Mouse (Mus musculus): ENCODE results near the gene Psme1. TPM values are rescaled to one million over a fixed set of nuclear protein-coding genes. Genes with fewer than 3 reads are reported as not detected.
A peak's percentile ranks its signal among the peaks of the same experiment; 100 is the strongest.

Gene Psme1
- total and polyA plus RNA-seq, 3 experiments = 101 to 264 (median 231) TPM

- peaks cover 3% of the 10 kb centered on the region for H3K4me1 ChIP-seq (ENCODE audit: control insufficient read depth, insufficient read depth, low read length)
- WGBS = 86% methylated on average over 10 of the region's 10 CpGs
- intact Hi-C loops (cut with DNase I) = loop anchor here (2.0 kb wide), 1 partner anchor 41 kb away; the partner anchor contains the start of gene Irf9
- no peak overlapping the region for H3K27ac ChIP-seq
- H3K4me3 ChIP-seq = no peak overlapping the region; the same call in 1 of the 2 replicates
- no peaks in the 10 kb centered on the region for H3K36me3 ChIP-seq (ENCODE audit: control insufficient read depth, insufficient read depth, low read length)
- DNase-seq = no peak
- no peak overlapping the region for H3K9ac ChIP-seq (ENCODE audit: low read depth, low read length)
- no peaks in the 10 kb centered on the region for H3K27me3 ChIP-seq (ENCODE audit: control insufficient read depth, insufficient read depth, low read length)
- TF ChIP-seq CTCF (IDR thresholded peaks at IDR 0.05) = no peak
- no peak for TF ChIP-seq EP300 (IDR thresholded peaks at IDR 0.05; ENCODE audit: insufficient read depth, low read depth, low read length)
- TF ChIP-seq POLR2A (IDR thresholded peaks at IDR 0.05; ENCODE audit: insufficient read depth, low read depth, low read length) = no peak
- H3K79me2 ChIP-seq (replicated peaks; ENCODE audit: control insufficient read depth, insufficient read depth, low read length) = no peaks in the 10 kb centered on the region
Observed at GRCm38 (mm10) chr14:55561860-55562259, 16.1 kb upstream of the Psme1 start.

- no peak overlapping the region for H3K27ac ChIP-seq
- intact Hi-C loops (cut with DNase I) = no loop called here
- DNase-seq = no peak
- H3K36me3 ChIP-seq (ENCODE audit: control insufficient read depth, insufficient read depth, low read length) = no peaks in the 10 kb centered on the region
- no peak overlapping the region for H3K9ac ChIP-seq (ENCODE audit: low read depth, low read length)
- no peak for TF ChIP-seq POLR2A (IDR thresholded peaks at IDR 0.05; ENCODE audit: insufficient read depth, low read depth, low read length)
- no peak for TF ChIP-seq CTCF (IDR thresholded peaks at IDR 0.05)
- TF ChIP-seq EP300 (IDR thresholded peaks at IDR 0.05; ENCODE audit: insufficient read depth, low read depth, low read length) = no peak
- H3K4me1 ChIP-seq (ENCODE audit: control insufficient read depth, insufficient read depth, low read length) = peaks cover 3% of the 10 kb centered on the region
- WGBS = 85% methylated on average over 11 of the region's 11 CpGs
- H3K27me3 ChIP-seq (ENCODE audit: control insufficient read depth, insufficient read depth, low read length) = no peaks in the 10 kb centered on the region
- H3K4me3 ChIP-seq = no peak overlapping the region
- H3K79me2 ChIP-seq (replicated peaks; ENCODE audit: control insufficient read depth, insufficient read depth, low read length) = no peaks in the 10 kb centered on the region
Observed at GRCm38 (mm10) chr14:55563249-55563648, 14.7 kb upstream of the Psme1 start.

- Histone ChIP-seq H3K36me3 (ENCODE audit: control insufficient read depth, insufficient read depth, low read length) (no peaks in the 10 kb centered on the region), H3K79me2 (replicated peaks; ENCODE audit: control insufficient read depth, insufficient read depth, low read length) (no peaks in the 10 kb centered on the region), H3K27me3 (ENCODE audit: control insufficient read depth, insufficient read depth, low read length) (no peaks in the 10 kb centered on the region), H3K9ac (ENCODE audit: low read depth, low read length) (no peak overlapping the region), H3K4me1 (ENCODE audit: control insufficient read depth, insufficient read depth, low read length) (peaks cover 4% of the 10 kb centered on the region), H3K4me3 (no peak overlapping the region), H3K27ac (no peak overlapping the region)
- intact Hi-C loops (cut with DNase I) = no loop called here
- DNase-seq = no peak
- TF ChIP-seq POLR2A (IDR thresholded peaks at IDR 0.05; ENCODE audit: insufficient read depth, low read depth, low read length) = no peak
- TF ChIP-seq CTCF (IDR thresholded peaks at IDR 0.05) = peak; percentile 35
- 80% methylated on average over 3 of the region's 3 CpGs for WGBS
Observed at GRCm38 (mm10) chr14:55565748-55566147, 12.2 kb upstream of the Psme1 start.

- no peak for TF ChIP-seq POLR2A (IDR thresholded peaks at IDR 0.05; ENCODE audit: insufficient read depth, low read depth, low read length)
- no peak for TF ChIP-seq EP300 (IDR thresholded peaks at IDR 0.05; ENCODE audit: insufficient read depth, low read depth, low read length)
- no peak for TF ChIP-seq CTCF (IDR thresholded peaks at IDR 0.05)
- H3K4me3 ChIP-seq = no peak overlapping the region
- 87% methylated on average over 3 of the region's 3 CpGs for WGBS
- H3K4me1 ChIP-seq (ENCODE audit: control insufficient read depth, insufficient read depth, low read length) = 0 out of 2 replicates have a peak, but pooled peaks cover 1% of the 10 kb centered on the region
- intact Hi-C loops (cut with DNase I) = no loop called here
- no peak overlapping the region for H3K9ac ChIP-seq (ENCODE audit: low read depth, low read length)
- no peak overlapping the region for H3K27ac ChIP-seq
- no peaks in the 10 kb centered on the region for H3K36me3 ChIP-seq (ENCODE audit: control insufficient read depth, insufficient read depth, low read length)
- H3K27me3 ChIP-seq (ENCODE audit: control insufficient read depth, insufficient read depth, low read length) = no peaks in the 10 kb centered on the region
- H3K79me2 ChIP-seq (replicated peaks; ENCODE audit: control insufficient read depth, insufficient read depth, low read length) = no peaks in the 10 kb centered on the region
- no peak for DNase-seq
Observed at GRCm38 (mm10) chr14:55567496-55567895, 10.4 kb upstream of the Psme1 start.

GRCm38 (mm10) chr14:55570588-55570987 lies 7.3 kb upstream of the Psme1 start:
- intact Hi-C loops (cut with DNase I) = no loop called here
- H3K27me3 ChIP-seq (ENCODE audit: control insufficient read depth, insufficient read depth, low read length) = no peaks in the 10 kb centered on the region
- H3K36me3 ChIP-seq (ENCODE audit: control insufficient read depth, insufficient read depth, low read length) = no peaks in the 10 kb centered on the region
- no peak overlapping the region for H3K27ac ChIP-seq
- no peaks in the 10 kb centered on the region for H3K79me2 ChIP-seq (replicated peaks; ENCODE audit: control insufficient read depth, insufficient read depth, low read length)
- H3K9ac ChIP-seq (ENCODE audit: low read depth, low read length) = no peak overlapping the region
- no peak overlapping the region for H3K4me3 ChIP-seq
- 74% methylated on average over 2 of the region's 2 CpGs for WGBS
- DNase-seq = no peak
- H3K4me1 ChIP-seq (ENCODE audit: control insufficient read depth, insufficient read depth, low read length) = 0 out of 2 replicates have a peak, but pooled peaks cover 1% of the 10 kb centered on the region
- TF ChIP-seq POLR2A (IDR thresholded peaks at IDR 0.05; ENCODE audit: insufficient read depth, low read depth, low read length) (no peak), EP300 (IDR thresholded peaks at IDR 0.05; ENCODE audit: insufficient read depth, low read depth, low read length) (no peak), CTCF (IDR thresholded peaks at IDR 0.05) (no peak)

- Histone ChIP-seq H3K4me3 (no peak overlapping the region), H3K27ac (no peak overlapping the region), H3K79me2 (replicated peaks; ENCODE audit: control insufficient read depth, insufficient read depth, low read length) (no peaks in the 10 kb centered on the region), H3K9ac (ENCODE audit: low read depth, low read length) (no peak overlapping the region), H3K27me3 (ENCODE audit: control insufficient read depth, insufficient read depth, low read length) (no peaks in the 10 kb centered on the region), H3K4me1 (ENCODE audit: control insufficient read depth, insufficient read depth, low read length) (0 out of 2 replicates have a peak, but pooled peaks cover 1% of the 10 kb centered on the region), H3K36me3 (ENCODE audit: control insufficient read depth, insufficient read depth, low read length) (no peaks in the 10 kb centered on the region)
- DNase-seq = no peak
- TF ChIP-seq CTCF (IDR thresholded peaks at IDR 0.05) (no peak), EP300 (IDR thresholded peaks at IDR 0.05; ENCODE audit: insufficient read depth, low read depth, low read length) (no peak), POLR2A (IDR thresholded peaks at IDR 0.05; ENCODE audit: insufficient read depth, low read depth, low read length) (no peak)
- intact Hi-C loops (cut with DNase I) = no loop called here
Observed at GRCm38 (mm10) chr14:55571760-55572159, 6.2 kb upstream of the Psme1 start.
